Mouse (Mus musculus): ENCODE data around the gene Edn2.

Gene Edn2

DNA sequence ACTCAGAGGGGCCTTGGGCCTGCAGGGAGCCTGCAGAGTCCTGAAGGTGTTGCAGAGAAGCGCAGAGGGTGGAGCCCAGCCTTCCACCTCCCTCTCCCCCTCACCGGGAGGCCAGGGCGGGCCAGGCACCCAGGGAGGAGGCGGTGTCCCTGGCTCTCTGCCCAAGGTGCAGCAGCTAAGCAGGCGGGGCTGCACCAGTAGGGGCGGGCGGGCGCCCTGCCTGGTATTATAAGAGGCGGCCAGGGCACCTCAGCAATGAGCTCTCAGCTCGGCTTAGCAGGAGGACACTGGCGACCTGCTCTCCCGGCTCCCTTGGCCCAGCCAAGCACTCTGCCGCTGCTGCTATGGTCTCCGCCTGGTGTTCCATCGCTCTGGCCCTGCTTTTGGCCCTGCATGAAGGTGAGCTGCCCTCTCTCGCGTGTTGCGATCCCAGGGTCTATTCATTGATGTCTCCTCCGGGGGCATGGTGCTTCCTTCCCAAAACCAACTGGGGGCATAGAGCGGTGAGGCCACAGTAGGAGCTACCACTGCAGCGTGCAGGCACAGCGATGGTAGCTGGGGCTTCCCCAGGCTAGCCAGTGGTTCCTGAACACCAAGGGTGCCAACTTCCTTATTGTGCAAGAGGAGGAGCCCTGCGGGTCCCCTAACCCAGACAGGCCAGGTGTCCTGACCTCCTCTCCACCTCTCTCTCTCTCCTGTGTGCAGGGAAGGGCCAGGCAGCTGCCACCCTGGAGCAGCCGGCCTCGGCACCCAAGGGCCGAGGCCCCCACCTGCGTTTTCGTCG is at the start of gene Edn2:
Edn2 (plus strand) TSS at position 41 of the 784 bp plus-strand sequence.
- in situ Hi-C loops (cut with MboI, MseI) = no loop called here

DNA sequence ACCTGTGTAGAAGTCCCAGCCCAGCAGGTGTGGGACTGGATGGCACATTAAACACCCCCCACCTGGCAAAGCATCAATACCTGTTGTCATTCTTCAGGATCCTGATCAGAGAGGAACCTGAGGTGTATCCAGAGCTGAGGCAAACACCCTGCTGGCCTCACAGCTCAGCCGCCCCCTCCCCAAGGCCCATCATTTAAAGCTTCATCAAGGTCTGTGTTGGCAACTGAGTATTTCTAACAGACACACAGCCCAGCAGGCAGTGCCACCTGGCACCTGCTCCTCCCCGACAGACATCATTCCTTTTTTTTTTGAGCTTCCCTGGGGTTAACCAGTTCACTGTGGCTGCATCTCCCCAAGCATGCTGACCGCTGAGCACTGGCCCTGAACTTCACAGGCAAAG is 45.5 kb upstream of the Edn2 start:
- in situ Hi-C loops (cut with MboI, MseI) = no loop called here

DNA sequence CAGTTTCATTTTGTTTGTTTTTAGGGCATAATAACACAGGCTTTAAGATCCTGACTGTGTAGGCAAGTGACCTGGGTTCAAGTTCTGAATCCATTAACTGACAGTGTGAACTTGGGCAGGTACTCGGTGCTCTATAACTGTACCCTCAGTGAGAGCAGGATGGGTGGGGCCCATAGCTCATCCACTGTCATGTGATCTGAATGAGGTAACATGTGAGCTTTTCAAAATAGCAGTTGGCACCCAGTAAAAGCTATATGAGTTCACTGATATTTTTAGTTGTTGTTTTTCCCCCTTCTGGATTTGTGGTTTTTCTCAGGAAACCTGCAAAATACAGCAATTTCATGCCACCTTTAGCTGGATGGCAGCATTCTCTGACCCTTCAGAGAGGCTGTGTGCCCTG is 44.7 kb upstream of the Edn2 start:
- in situ Hi-C loops (cut with MboI, MseI) = no loop called here

DNA sequence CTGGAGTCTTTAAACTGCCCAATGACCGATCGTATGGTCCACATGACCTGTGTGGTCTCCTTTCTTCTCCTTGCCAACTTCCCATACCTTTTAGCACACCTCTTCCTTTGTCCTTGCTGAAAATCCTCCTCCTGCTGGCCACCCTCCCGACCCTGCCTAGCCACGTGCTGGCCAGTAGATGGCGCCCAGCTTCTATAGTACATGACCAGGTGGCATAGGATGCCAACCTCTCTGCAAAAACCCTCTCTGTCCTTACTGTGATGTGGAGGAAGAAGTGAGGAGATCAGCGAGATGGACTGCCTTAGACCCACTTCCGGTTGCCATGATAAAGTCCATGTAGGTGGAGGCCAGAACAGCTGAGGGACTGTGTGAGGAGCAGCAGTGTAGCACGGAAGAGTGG is 40.7 kb upstream of the Edn2 start:
- in situ Hi-C loops (cut with MboI, MseI) = loop anchor here (5.0 to 10.0 kb wide), 2 partner anchors 205 to 458 kb away; no protein-coding TSS in a partner anchor

DNA sequence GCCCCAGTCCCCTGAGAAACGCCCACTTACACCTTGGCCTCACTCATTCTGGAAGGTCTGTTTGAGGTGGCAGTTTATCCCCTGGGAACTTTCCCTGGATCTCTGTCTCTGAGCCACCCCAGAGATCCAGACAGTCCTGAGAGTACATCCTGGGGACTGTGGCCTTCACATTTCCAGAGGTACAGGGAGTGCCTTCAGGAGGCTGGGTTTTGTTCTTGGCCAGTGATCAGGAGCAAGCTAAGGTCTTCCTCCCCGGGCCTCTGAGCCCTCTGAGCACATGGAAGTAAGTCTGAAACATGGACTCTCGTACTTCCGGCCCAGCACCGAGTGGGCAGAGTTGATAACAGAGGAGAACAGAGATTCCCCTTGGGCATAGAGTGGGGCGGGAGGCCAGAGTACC is 36.4 kb upstream of the Edn2 start:
- in situ Hi-C loops (cut with MboI, MseI) = loop anchor here (5.0 to 10.0 kb wide), 2 partner anchors 210 to 462 kb away; no protein-coding TSS in a partner anchor

DNA sequence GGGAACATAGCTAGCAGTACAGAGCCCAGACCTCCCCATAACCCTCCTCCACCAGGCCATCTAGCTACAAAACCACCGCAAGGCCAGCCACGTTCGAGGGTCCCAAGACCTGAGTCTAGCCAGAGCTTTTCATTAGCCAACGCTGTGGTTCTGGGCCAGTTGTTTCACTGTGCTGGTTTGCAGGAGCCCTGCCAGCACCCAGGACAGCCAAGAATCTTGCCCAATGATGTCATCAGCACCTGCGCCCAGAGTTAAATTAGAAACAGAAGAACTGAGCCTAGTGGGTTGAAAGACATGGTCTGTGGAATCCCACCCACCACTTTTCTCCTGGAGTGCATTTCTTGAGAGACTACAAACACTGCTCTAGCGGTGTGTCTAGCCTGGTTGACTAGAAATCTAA is 35.0 kb upstream of the Edn2 start:
- in situ Hi-C loops (cut with MboI, MseI) = loop anchor here in 1 of 2 experiments (10.0 kb wide), 1 partner anchor 211 kb away; no protein-coding TSS in a partner anchor

DNA sequence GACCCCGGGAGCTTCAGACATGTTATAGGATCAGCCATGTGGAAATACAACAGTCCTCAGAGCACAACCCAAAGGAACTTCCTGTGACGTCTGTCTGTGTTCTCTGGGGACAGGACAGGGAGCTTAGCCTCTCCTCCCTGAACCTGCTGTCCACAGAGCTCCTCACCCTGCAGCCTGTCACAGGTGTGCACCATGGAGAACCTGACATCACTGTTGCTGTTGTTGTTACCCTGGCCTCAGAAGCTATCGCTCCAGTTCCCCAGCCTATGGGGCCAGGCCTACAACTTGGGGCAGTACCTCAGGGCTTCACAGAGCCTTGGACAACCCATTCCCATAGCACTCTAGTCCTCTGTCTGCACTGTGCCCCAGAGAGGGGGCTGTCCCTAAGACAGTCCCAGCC is 33.7 kb upstream of the Edn2 start:
- in situ Hi-C loops (cut with MboI, MseI) = loop anchor here in 1 of 2 experiments (10.0 kb wide), 1 partner anchor 213 kb away; no protein-coding TSS in a partner anchor

DNA sequence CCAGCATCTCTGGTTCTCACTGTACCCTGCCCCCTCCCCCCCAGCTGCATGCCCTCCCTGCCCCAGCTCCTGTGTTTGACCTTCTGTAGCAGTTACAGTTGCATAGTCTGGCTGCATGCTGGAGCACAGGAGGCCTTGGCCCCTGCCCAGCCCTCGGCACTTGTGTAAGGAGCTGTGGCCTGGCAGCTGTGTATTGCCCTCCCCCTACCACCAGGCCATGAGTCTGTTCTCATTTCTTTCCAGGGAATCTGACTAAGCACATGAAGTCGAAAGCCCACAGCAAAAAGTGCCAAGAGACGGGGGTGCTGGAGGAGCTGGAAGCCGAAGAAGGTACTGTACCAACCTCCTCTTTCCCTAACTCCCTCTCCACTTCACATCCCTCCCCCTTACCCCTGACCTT is 33.0 kb upstream of the Edn2 start:
- in situ Hi-C loops (cut with MboI, MseI) = loop anchor here in 1 of 2 experiments (10.0 kb wide), 1 partner anchor 213 kb away; no protein-coding TSS in a partner anchor

DNA sequence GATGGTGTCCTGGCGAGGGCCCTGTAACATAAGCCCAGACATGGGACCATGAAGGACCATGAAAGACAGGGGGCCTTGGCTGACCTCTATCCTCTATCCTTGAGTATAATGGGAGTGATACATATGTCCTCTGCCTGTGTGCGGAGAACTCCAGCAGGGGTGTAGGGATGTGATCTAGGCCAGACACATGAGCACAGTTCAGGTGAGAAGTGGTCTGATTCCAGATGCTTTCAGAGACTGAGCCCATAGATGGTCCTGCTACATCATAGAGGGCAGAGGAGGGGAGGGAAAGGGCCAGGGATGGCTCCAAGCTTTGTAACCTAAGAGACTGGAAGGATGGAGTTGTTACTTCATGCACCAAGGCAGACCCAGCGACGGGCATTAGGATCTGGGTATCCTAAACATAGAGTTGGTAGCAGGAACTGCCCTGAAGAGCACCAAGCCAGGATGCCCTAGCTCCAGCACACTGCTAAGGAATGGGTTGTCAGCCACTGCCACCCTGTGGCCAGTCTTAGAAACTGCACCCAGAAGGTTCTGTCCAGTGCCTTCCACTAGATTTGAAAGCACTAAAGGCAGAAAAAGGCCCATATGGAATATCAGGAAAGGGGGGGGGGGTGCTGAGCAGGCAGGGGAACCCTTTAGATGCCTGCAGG is 31.6 kb upstream of the Edn2 start:
- in situ Hi-C loops (cut with MboI, MseI) = loop anchor here in 1 of 2 experiments (10.0 kb wide), 1 partner anchor 215 kb away; no protein-coding TSS in a partner anchor

DNA sequence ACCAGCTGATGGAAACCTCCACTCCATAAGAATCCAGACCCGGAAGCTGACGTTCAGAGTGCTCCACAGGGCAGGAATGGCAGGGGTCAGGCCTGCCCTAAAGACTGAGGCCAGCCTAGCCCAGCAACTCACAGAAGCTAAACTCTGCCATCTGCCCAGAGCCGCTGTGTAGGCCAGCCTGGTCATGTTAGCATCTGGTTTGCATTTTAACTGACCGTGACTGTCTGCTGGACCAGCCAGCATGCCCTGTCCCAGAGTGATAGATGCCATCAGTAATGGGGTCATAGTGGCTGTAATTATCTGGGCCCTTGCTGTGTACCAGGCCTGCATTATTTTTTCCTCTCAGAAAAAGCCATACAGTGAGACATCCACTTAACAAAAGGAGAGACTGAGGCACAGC is 30.1 kb upstream of the Edn2 start:
- in situ Hi-C loops (cut with MboI, MseI) = no loop called here

DNA sequence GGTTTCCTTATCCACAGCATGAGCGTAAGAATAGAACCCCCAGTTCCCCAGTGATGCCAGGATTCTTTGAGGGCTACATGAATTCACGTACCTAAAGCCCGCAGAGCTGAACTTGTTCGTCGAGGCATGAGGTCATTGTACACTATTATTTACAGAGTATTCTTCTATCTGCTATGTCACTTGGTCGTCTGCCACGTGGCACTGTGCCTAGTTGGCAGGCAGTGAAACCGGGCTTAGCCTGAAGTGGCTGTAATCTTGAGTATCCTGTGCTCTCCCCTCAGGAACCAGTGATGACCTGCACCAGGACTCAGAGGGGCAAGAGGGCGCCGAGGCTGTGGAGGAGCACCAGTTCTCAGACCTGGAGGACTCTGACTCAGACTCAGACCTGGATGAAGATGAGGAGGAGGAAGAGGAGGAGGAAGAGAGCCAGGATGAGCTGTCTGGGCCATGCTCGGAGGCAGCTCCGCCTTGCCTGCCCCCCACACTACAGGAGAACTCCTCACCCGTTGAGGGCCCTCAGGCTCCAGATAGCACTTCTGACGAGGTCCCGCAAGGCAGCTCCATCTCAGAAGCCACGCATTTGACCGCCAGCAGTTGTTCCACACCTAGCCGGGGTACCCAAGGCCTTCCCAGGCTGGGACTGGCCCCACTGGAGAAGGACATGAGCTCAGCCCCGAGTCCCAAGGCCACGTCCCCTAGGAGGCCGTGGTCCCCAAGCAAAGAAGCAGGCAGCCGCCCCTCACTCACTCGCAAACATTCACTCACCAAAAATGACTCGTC is 29.4 kb upstream of the Edn2 start:
- in situ Hi-C loops (cut with MboI, MseI) = no loop called here

DNA sequence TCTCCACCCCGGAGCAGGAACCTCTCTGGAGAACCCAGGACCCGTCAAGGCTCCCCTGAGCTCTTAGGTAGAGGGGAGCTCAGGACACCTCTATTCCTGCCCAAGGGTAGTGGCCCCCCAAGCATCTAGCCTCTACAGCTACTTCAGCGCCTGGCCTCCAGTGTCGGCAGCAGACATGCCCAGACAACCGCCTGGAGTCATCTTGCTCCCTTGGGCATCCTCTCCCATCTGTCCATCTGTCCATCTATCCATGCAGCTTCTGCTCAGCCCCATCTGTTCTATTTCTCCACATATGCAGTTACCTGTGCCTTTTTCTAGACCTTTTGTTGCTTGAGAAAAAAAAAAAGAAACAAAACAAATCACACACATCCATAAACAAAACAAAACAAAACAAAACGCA is 26.8 kb upstream of the Edn2 start:
- in situ Hi-C loops (cut with MboI, MseI) = no loop called here

DNA sequence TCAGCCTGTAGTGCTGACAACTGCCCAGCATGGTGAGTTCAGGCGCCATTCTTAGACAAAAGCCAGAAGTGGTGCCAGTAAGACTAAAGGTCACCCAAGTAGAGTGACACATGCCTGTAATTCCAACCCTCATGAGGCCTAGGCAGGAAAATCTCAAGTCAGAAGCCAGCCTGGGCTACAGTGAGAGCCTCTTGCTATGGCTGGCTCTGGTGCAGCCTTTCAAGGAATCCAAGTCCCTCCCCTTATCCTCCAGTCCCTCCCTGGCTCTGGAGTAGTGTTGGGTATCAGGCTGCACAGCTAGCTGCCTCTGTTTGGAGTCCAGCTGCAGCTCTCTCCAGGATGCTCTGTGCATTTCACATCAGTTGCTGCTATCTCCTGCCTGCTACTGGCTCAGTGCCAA is 19.2 kb upstream of the Edn2 start:
- in situ Hi-C loops (cut with MboI, MseI) = loop anchor here in 1 of 2 experiments (10.0 kb wide), 1 partner anchor 887 kb away; the partner anchor contains the start of gene Cldn19

DNA sequence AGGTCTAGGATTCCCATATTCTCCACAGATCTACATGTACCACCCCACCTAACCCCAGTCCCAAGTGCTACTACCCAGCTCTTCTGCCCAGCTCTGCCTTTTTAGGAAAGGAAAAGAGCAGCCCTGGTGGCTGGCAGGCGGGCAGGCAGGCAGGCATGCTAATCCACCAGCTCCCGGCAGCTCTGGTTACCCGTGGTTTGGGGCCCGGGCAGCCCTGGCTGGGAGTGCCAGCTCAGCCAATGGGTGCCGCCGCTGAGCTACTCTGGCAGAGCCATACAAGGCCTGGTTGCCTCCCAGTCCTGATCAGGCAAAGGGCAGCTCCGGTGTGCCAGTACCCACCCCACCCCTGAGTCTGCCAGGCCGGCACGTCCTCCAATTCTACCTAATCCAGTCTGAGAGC is 18.1 kb upstream of the Edn2 start:
- in situ Hi-C loops (cut with MboI, MseI) = loop anchor here in 1 of 2 experiments (10.0 kb wide), 1 partner anchor 888 kb away; the partner anchor contains the start of gene Cldn19

DNA sequence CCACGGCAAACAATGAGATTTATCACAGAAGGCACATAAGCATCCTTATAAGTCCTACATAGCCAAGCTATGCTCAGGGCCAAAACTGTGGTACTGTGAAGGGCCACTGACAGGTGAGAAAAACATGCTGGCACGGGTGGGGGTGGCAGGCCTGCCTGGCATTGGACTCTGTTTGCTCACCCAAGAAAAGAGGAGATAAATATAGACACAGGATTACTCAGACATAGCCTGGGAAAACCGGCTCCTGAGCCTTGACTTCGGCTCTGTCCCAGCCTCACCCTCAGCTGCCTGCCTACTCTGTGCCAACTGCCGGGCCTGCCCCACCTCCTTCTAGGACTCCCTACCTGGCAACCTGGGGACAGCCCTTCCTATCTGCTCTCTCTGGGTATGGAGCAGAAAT is 16.7 kb upstream of the Edn2 start:
- in situ Hi-C loops (cut with MboI, MseI) = loop anchor here in 1 of 2 experiments (10.0 kb wide), 1 partner anchor 890 kb away; the partner anchor contains the start of gene Cldn19

DNA sequence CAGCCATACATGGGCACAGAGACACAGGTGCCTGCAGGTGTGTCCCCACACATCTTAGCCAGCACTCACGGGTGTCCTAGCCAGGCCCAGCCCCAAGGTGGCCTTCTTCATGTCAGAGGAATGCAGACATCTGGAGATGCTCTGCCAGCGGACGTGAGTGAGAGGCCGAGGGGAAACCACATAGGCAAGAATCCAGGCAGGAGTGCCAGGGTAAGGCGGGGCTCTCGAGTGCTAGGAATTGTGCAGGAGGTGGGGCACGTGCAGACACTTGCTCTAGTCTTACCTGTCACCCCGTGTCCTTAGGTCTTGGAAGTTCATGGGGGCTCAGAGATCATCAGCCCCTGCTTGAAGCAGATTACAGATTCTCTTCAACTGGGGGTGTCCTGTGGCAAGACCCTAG is 15.1 kb upstream of the Edn2 start:
- in situ Hi-C loops (cut with MboI, MseI) = loop anchor here in 1 of 2 experiments (10.0 kb wide), 1 partner anchor 891 kb away; the partner anchor contains the start of gene Cldn19

DNA sequence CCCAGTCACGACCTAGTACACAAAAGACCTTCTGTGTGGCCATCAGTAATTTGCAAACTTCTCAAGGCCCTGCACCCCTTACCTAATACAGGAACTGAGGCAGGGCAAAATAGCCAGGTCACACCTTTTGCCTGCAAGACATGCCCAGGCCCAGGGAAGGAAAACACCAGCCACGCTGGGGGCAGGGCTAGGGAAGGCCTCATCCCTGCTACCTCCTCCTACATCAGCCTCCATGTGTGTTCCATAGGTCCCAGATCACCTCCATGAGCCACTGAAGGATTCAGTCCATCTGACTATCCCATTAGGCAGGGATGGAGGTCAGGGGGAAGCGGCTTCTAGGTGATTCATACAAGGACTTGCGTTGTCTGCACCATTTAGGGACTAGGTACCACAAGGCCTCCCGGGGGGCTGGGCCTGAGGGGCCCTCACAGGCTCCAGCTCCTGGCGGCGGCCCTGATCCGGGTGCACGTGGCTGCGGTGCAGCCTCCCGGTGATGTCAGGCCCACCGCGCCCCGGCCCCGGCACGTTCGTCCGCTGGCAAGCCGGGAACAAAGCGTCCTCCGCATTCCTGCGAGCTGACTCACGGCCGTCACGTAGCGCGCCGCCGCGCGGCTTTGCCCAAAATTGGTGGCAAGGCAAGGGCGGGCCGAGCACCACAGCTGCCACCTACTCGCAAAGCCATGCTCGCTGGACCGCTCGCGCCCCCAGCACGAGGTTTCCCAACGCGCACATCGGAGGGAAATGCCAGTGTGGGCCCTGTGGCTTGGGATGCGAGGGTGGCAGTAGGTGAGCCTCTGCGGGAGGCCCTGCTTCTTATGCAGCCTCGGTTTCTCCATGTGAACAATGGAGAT is 12.5 kb upstream of the Edn2 start:
- in situ Hi-C loops (cut with MboI, MseI) = loop anchor here in 1 of 2 experiments (10.0 kb wide), 1 partner anchor 894 kb away; the partner anchor contains the start of gene Cldn19

DNA sequence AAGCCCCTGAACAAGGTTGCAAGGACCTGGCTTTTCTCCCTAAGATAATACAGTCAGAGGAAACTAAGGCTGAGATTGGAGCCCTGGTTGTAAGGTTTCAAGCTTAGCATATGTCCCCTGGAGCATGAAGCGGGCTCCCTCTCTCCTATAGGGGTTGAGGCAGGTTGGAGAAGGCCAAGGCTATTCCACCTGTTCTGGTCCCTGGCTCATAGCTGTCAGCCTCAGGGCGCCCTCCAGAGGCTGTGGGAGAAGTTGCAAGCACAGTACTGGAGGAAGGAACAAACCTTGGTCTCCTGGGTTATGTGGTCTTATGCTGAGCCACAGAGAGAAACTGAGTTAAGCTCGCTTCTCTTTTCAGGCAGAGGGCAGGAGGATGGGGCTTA is 11.9 kb upstream of the Edn2 start:
- in situ Hi-C loops (cut with MboI, MseI) = loop anchor here in 1 of 2 experiments (10.0 kb wide), 1 partner anchor 894 kb away; the partner anchor contains the start of gene Cldn19

DNA sequence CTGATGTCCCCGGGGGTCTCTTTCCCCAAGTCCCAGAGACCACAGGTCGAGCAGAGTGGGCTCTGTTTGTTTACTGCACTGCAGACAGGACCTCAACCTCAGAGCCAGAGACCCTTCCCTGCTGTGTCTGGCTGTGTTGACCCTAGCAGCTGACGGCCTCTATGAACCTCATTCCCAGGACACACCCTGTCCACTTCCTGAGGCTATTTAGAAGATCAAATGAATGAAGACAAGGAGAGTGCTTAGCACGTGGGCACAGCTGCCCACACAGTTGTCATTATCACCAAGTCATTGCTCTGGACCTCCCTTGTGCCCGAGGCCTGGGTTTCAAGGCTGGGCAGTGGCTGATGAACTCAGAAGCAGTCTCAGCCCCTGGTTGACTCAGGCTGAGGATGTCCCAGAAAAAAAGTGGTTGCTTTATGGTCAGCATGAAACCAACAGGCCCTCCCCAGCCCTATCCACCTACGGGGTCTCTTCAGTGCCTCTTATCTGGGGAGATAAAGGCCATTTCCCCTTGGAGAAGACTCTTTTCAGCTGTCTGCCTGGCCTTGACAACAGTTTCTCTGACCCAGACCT is 10.6 kb upstream of the Edn2 start:
- in situ Hi-C loops (cut with MboI, MseI) = no loop called here

DNA sequence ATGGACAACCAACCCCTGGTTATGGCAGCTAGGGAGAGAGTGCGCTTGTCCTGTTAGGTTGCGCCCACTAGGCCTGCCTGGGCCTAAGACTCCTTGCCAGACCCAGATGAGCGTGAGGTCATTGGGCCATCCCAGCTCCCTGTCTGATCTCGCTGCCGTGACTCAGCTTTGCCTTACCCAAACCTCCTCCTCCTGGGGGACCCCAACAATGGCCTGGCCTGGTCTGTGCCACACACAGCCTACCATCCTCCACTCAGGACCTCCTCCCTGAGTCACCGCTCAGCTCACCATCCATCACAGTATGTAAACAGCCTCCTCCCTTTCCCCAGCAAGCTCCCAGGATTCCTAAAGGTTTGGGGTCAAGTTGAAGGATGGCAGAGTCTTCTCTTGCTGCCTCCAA is 9.1 kb upstream of the Edn2 start:
- in situ Hi-C loops (cut with MboI, MseI) = no loop called here

Measured in T-helper 17 cell (primary cell).